Mouse (Mus musculus) brown adipose tissue, adult 24 weeks (tissue): ENCODE data around the gene Crbn. TPM values are rescaled to one million over a fixed set of nuclear protein-coding genes. Genes with fewer than 3 reads are reported as not detected.

Experiments used
- H3K27ac ChIP-seq: fragments of 200-500 bp; replicated peaks from 2 replicates; pipeline ENCODE4 v1.5.1; 2012; ENCODE audit warnings: low read depth, mild to moderate bottlenecking, low read length
- H3K4me1 ChIP-seq: fragments of 200-500 bp; 2 replicates; pipeline ENCODE4 v1.6.1; 2012; ENCODE audit warnings: low read length, mixed read lengths; ENCODE audit not compliant: control insufficient read depth, insufficient read depth, insufficient read length
- H3K4me3 ChIP-seq: fragments of 200-500 bp; 2 replicates; pipeline ENCODE4 v1.5.1; 2012; ENCODE audit warnings: low read depth, mild to moderate bottlenecking, low read length, moderate library complexity; ENCODE audit not compliant: insufficient read depth
- polyA plus RNA-seq: library from polyadenylated mRNA; stranded (reverse); fragments of >200 nt; gene quantifications from 2 replicates; pipeline ENCODE4 v1.2.4, GENCODE M21; 2012; ENCODE audit not compliant: missing spikeins, insufficient read depth, insufficient read length

Gene Crbn
- polyA plus RNA-seq, 1 experiment: 53.2 TPM

- Histone ChIP-seq H3K27ac (no peak overlapping the region), H3K4me1 (no peaks in the 10 kb centered on the region), H3K4me3 (no peak overlapping the region)
Measured at GRCm38 (mm10) chr6:106792486-106792885, 7.4 kb downstream of the Crbn start.

DNA sequence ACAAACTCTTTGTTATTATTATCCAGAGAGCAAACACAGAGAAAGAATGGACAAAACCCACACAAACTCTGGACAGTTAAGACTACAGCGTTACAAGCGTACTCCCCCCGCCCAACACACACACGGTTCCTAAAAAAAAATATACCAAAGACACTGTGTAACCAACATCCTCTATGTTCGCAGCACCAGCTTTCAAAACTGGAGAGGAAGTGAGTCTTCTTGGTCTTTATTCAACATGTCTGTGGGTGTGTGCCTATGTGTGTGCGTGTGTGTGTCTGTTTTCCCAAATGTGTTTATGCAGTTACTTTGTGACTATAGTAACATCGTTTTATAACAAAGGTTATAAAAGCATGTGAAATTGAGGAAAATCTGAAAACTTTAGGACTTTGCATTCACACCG, 8.4 kb downstream of the Crbn start:
- Histone ChIP-seq H3K4me3 (no peak overlapping the region), H3K27ac (no peak overlapping the region)

DNA sequence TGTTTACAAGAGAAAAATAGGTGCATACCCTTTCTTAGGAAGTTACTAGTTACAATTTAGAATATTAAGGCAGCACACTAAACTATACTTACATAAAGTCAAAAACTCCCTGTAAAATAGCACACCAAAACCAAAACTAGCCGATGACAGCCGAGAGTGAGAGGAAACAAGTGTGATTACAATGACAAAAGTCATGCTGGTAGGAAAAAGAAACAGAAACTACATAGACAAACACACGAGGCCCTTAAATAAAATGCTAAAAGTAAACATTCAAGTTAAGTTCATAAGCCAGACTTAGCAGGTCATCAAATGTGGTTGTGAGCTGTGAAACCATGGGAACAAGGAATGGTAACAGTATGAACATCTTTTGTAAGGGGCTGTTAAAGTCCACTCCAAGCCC, 12.7 kb downstream of the Crbn start:
- Histone ChIP-seq H3K4me3 (no peak overlapping the region), H3K27ac (no peak overlapping the region), H3K4me1 (no peaks in the 10 kb centered on the region)

More for the DNA sequence above, 8.4 kb downstream of the Crbn start:
- no peaks in the 10 kb centered on the region for H3K4me1 ChIP-seq

DNA sequence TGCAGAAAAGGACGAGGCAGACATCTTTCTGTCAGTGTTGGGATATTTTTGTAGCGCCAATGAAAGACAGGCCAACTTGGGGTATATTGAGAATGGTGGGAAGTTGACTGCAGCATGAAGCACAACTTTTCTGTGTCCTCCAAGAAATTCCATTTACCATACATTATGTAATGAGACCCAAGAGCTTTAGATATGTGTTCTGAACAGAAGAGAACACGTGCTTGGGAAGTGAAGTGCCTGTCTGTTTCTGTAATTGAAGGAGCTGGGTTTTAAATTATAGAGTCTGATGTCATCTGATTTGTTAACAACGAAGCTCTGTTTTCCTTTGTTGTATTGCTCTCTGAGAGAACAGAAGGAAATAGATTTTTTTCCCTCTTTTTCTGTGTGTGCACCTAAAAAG, 29.8 kb downstream of the Crbn start:
- peak overlapping the region; percentile 70 for H3K4me3 ChIP-seq
- H3K4me1 ChIP-seq: no peaks in the 10 kb centered on the region
- H3K27ac ChIP-seq: no peak overlapping the region

DNA sequence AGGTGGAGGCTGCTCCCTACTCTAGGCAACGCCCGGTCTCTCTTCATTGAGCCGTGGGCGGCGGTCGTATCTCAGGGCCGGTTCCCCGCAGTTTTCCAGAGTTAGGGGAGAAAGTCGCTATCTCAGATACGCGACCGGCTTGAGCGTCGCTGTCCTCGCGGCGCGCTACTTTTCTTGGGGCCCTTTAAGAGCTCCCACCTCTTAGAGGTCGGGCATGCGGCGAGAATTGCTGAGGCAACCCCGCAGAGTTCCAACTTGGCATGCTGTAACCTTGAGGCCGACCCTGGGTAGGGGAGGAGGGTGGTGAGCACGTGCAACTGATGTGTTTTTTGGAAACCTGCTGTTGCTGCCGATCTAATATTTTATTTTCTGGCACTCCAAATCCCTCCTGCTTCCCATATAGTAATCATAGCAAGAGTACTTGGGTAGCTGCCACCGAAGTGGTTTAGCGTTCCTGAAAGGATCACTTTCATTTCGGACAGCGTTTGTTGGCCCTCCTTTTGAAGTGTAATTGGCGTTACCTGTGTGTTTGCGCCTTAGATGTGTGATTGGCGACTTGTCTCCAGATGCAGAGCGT, 30.5 kb downstream of the Crbn start:
- peak overlapping the region; percentile 70 for H3K4me3 ChIP-seq
- no peaks in the 10 kb centered on the region for H3K4me1 ChIP-seq
- 0 out of 2 replicates have a peak overlapping the region, but pooled peaks have one; percentile 9 for H3K27ac ChIP-seq

DNA sequence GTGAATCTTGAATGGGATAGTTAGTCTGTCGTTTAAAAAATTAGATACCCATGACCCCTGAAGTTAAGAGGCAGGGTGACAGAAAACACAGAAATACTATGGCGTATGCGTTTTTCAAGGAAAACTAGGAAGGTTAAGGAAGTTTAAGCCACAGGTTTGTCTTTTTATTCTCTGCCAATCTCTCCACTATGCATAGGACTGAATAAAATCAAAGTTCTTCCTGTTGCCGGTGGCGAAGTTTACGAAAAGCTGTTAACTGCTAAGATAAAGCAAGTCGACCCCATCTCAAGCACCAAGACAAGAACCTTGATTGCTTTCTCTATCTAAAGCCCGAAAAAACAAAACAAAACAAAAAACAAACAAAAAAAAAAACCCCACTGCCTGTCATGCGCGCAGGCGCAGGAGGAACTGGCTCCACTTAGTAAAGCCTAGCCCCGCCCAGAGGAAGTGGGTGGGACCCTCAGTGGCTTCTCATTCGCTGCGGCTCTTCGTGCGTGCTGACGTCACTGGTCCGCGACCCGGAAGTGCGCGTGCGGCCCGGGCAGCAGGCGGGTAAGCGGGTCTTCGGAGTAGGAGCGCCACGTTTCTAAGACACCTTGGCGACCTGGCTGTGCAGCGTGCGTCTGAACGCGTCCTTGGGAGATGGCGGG, 31.1 kb downstream of the Crbn start, which contains the start of gene Trnt1:
Trnt1 (plus strand) TSS at position 481 of the 650 bp plus-strand sequence.
- Histone ChIP-seq H3K27ac (peak within 1 kb of the TSS; percentile 65), H3K4me1 (no peaks in the 10 kb centered on the region), H3K4me3 (peak within 1 kb of the TSS; percentile 70)

- Histone ChIP-seq H3K4me3 (no peak overlapping the region), H3K4me1 (no peaks in the 10 kb centered on the region), H3K27ac (no peak overlapping the region)
Measured at GRCm38 (mm10) chr6:106766774-106767173, 33.1 kb downstream of the Crbn start.

DNA sequence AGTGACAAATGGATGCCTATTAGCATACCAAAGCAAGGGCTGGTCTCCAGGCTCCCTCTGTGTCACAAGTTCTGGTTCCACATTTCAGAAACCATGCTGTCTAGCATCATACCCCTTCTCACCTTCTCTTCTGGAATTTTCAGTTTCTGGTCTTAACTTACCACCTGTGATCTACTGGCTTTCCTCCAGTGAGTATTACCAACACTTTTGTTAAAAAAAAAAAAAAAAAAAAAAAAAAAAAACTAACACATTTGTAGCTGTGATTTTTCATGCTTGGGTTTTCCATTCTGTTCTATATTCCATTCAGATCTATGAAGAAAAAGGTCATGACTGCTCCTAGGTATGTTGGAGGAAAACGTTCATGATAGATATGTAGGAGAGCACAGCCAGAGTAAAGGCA, 34.0 kb downstream of the Crbn start:
- H3K27ac ChIP-seq: no peak overlapping the region
- H3K4me1 ChIP-seq: no peaks in the 10 kb centered on the region
- no peak overlapping the region for H3K4me3 ChIP-seq

GRCm38 (mm10) chr6:106761486-106761885, 38.4 kb downstream of the Crbn start:
- Histone ChIP-seq H3K27ac (no peak overlapping the region), H3K4me3 (no peak overlapping the region), H3K4me1 (no peaks in the 10 kb centered on the region)

DNA sequence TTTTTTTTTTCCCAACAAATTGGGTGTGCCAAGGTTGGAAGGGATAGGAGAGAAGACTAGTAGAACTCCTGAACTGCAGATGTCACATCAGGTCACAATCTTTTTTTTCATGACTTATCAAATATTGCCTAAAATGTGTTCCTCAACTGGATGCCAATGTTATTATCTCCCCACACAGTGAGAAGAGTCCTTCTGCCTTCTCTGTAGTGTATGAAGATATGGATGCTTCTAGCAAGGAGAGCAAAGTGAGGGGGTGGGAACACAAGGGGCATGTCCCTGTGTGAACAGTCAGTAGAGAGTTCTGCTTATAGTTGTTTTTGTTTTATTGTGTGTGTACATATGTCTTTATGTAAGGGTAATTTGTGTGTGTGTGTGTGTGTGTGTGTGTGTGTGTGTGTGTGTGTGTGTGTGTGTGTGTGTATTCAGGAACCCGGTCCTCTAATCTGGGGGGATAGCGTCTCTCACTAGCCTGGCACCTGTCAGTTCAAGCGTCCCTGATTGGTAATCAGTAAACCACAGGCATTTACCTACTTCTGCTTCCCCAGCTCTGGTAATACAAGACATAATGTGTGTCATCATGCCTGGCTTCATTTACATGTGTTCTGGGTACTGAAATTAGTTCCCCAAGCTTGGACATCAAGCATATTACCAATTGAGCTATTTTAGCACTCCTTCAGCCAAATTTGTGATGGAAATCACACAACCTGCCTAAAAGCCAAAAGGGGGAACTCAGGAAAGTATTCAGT, 39.2 kb downstream of the Crbn start:
- Histone ChIP-seq H3K27ac (no peak overlapping the region), H3K4me1 (no peaks in the 10 kb centered on the region), H3K4me3 (no peak overlapping the region)

DNA sequence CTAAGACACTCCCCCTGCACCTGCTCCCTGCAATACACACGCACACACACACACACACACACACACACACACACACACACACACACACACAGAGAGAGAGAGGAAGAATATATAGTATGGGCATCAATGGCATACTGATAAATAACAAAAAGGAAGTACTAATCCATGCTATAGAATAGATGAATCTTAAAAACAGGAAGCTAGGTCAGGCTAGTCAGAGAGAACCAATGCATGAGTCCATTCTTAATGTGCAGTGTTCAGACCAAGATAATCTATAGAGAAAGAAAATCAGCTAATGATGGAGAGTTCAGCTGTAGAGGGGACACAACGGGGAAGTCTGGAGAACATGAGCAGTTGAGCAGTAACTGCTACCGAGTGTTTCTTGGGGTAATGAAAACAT, 41.6 kb downstream of the Crbn start:
- no peak overlapping the region for H3K27ac ChIP-seq
- H3K4me1 ChIP-seq: no peaks in the 10 kb centered on the region
- H3K4me3 ChIP-seq: no peak overlapping the region

DNA sequence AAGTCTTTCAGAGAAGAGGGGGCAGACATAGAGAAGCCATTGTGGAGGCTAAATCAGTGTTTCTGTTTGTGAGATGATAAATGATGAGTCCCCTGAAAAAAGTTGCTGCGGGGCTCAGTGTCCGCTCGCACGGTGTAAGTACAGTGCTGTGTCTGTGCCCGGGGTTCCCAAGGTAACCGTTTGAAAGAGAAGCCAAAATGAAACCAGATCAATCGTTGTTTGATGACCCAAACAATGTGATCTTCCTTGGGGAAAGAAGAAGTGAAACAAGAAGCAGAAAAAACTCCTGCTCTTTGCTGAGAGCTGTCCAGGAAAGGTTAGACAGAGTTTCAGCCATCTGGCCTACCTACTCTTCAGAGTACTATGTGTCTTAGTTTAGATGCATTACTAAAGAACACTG, 49.6 kb downstream of the Crbn start:
- Histone ChIP-seq H3K4me1 (no peaks in the 10 kb centered on the region), H3K27ac (no peak overlapping the region), H3K4me3 (no peak overlapping the region)

DNA sequence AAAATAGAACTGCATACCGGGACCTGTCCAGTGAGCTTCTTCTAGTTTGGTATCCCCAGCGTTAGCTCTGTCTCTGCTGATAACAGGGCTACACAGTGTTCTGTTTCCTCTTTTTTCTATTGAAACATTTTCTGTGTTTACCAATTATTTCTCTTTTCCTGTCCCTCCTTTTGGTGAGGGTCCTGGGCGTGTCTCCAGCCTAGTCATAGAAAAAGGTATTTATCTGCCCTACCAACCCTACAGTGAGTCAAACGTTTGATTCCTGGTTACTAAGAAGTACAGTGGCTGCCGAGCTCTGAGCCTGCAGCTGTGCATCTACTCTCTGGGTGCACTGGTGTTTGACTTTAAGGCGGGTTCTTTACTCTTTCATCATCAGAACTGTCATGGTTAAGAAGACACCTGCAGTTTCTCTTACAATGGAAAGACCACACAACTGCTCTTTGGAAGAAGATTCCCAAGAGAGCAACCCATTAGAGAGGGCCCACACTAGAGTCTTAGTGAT, 50.9 kb downstream of the Crbn start, which contains the start of gene Il5ra:
Il5ra (minus strand) TSS at position 151 of the 502 bp plus-strand sequence.
- no peaks in the 10 kb centered on the region for H3K4me1 ChIP-seq
- H3K27ac ChIP-seq: no peak within 1 kb of the TSS
- no peak within 1 kb of the TSS for H3K4me3 ChIP-seq

GRCm38 (mm10) chr6:106747804-106748203, 52.1 kb downstream of the Crbn start:
- Histone ChIP-seq H3K27ac (no peak overlapping the region), H3K4me1 (no peaks in the 10 kb centered on the region), H3K4me3 (no peak overlapping the region)

DNA sequence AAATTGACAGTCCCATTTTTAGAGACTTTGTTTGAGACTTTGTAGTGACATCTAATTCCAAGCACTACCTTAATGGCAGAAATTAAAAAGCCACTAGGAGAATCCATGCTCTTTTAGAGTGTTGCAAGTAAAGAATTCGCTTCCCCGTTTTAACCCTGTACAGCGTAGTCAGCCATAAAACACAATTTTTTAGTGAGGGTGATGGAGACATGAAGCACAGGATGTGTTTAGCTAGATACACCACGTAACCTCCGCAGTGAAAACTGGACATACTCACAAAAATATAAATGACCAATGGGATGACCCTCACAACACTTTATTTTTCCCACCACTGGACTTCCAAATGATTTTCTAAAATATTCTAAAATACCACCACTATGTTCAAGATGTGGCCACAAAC, 52.6 kb downstream of the Crbn start:
- H3K4me1 ChIP-seq: no peaks in the 10 kb centered on the region
- H3K4me3 ChIP-seq: no peak overlapping the region

More for the DNA sequence above, 52.6 kb downstream of the Crbn start:
- H3K27ac ChIP-seq: no peak overlapping the region
